Mouse (Mus musculus) hindbrain, embryonic 11.5 days (tissue): ENCODE measurements around the gene Sipa1. TPM values are rescaled to one million over a fixed set of nuclear protein-coding genes. Genes with fewer than 3 reads are reported as not detected.

ENCODE experiments used
- ATAC-seq: fragments of 200-750 bp; cut with Nextera tagmentation; 2 replicates; pipeline ENCODE4 v1.8.0; 2017; ENCODE audit warnings: mild to moderate bottlenecking, moderate TSS enrichment, moderate library complexity; ENCODE audit not compliant: low FRiP score
- DNase-seq: peaks from one replicate; pipeline ENCODE4 v3.0.0-alpha.2; 2015; ENCODE audit warnings: low spot score
- H3K27ac ChIP-seq: fragments of 300-500 bp; sonication (generic); 2 replicates; pipeline ENCODE4 v1.5.1; 2014; ENCODE audit warnings: mild to moderate bottlenecking, low read depth, low read length
- H3K27me3 ChIP-seq: fragments of 300-500 bp; sonication (generic); 2 replicates; pipeline ENCODE4 v1.6.1; 2014; ENCODE audit warnings: mild to moderate bottlenecking, low read length, moderate library complexity, mixed read lengths; ENCODE audit not compliant: control insufficient read depth, insufficient read depth
- H3K36me3 ChIP-seq: fragments of 300-500 bp; sonication (generic); 2 replicates; pipeline ENCODE4 v1.6.1; 2014; ENCODE audit warnings: mild to moderate bottlenecking, low read length, moderate library complexity, mixed read lengths; ENCODE audit not compliant: control insufficient read depth, insufficient read depth
- H3K4me1 ChIP-seq: fragments of 300-500 bp; sonication (generic); replicated peaks from 2 replicates; pipeline ENCODE4 v1.6.1; 2014; ENCODE audit warnings: low read length, mixed read lengths; ENCODE audit not compliant: control insufficient read depth, insufficient read depth
- H3K4me2 ChIP-seq: fragments of 300-500 bp; sonication (generic); replicated peaks from 2 replicates; pipeline ENCODE4 v1.6.1; 2014; ENCODE audit warnings: mild to moderate bottlenecking, low read depth, low read length
- H3K4me3 ChIP-seq: fragments of 300-500 bp; sonication (generic); 2 replicates; pipeline ENCODE4 v1.5.1; 2014; ENCODE audit warnings: low read depth, low read length
- H3K9ac ChIP-seq: fragments of 300-500 bp; sonication (generic); 2 replicates; pipeline ENCODE4 v1.6.1; 2014; ENCODE audit warnings: low read depth, low read length
- H3K9me3 ChIP-seq: fragments of 300-500 bp; sonication (generic); 2 replicates; pipeline ENCODE4 v1.6.1; 2016; ENCODE audit warnings: low read length; ENCODE audit not compliant: control insufficient read depth
- WGBS: fragments of 180-500 bp; shearing (Covaris S2); extraction: QIAGEN DNeasy Blood & Tissue Kit; methylation state at CpG from one replicate; pipeline ENCODE4 v1.1.7; 2014; 5-methylcytosine and 5-hydroxymethylcytosine counted together
- polyA plus RNA-seq: library from polyadenylated mRNA; unstranded; fragments of >200 nt; fragmentation: Nextera tagmentation; extraction: Ambion mirVana; gene quantifications from 2 replicates; pipeline ENCODE4 v1.2.1, GENCODE M21; 2014

The Sipa1 gene
- polyA plus RNA-seq, 1 experiment from 2014 or later, result 8.2 TPM

DNA sequence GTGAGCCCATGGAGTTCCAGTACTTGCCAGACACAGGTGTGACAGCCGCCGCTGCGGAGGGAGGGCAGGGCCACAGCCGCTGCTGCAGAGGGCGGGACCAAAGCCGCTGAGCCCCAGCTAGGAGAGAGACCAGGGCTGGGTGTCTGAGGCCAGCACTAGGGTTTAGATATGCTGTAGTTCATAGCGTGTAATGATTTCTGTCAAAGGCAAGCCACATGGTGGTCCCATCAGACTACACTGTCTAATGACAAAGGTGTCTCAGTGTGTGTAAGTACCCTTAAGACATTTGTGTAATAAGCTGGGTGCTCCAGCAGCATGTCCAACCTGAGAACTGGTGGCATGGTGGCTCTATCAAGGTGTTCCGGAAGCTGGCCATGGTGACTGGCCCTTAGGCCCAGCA, 21.9 kb downstream of the Sipa1 start:
- Histone ChIP-seq H3K4me3 (no peak overlapping the region), H3K4me2 (no peak overlapping the region), H3K9ac (no peak overlapping the region), H3K36me3 (peaks cover 7% of the 10 kb centered on the region; the same call in 1 of the 2 replicates), H3K27me3 (no peaks in the 10 kb centered on the region), H3K9me3 (no peaks in the 10 kb centered on the region), H3K27ac (no peak overlapping the region), H3K4me1 (peaks cover 2% of the 10 kb centered on the region; the same call in 1 of the 2 replicates)
- WGBS, result 92% methylated on average over 8 of the region's 8 CpGs
- ATAC-seq, result no peak
- no peak for DNase-seq

DNA sequence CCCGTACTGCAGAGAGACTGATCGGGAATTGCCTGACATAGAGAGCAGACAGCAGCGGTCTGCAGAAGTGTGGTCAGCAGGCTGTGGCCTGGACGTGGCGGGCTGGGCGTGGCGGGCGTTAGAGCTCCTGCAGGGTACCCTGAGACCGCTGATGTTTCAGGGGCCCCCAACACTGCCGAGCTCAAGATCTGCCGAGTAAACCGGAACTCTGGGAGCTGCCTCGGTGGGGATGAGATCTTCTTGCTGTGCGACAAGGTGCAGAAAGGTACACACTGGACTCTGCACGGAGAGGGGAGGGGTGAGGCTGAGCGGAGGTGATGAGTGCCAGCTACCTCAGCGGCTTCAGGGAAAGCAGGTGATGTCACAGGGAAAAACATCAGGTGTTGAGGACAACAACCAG, 22.5 kb downstream of the Sipa1 start:
- WGBS, result 93% methylated on average over 17 of the region's 17 CpGs
- H3K9me3 ChIP-seq, result no peaks in the 10 kb centered on the region
- H3K4me1 ChIP-seq, result peaks cover 3% of the 10 kb centered on the region; the same call in 1 of the 2 replicates
- H3K4me2 ChIP-seq, result no peak overlapping the region
- H3K36me3 ChIP-seq, result peaks cover 5% of the 10 kb centered on the region; the same call in 1 of the 2 replicates
- H3K27me3 ChIP-seq, result no peaks in the 10 kb centered on the region
- H3K4me3 ChIP-seq, result no peak overlapping the region
- ATAC-seq (no peak), DNase-seq (no peak)
- H3K9ac ChIP-seq, result no peak overlapping the region
- H3K27ac ChIP-seq, result no peak overlapping the region

GRCm38 (mm10) chr19:5640339-5640738, 23.2 kb downstream of the Sipa1 start:
- WGBS, result 74% methylated on average over 9 of the region's 9 CpGs
- Histone ChIP-seq H3K4me1 (peaks cover 3% of the 10 kb centered on the region; the same call in 1 of the 2 replicates), H3K9me3 (no peaks in the 10 kb centered on the region), H3K4me3 (no peak overlapping the region), H3K36me3 (peaks cover 5% of the 10 kb centered on the region; the same call in 1 of the 2 replicates), H3K27ac (no peak overlapping the region), H3K4me2 (no peak overlapping the region), H3K27me3 (no peaks in the 10 kb centered on the region), H3K9ac (no peak overlapping the region)
- DNase-seq (no peak), ATAC-seq (no peak)

DNA sequence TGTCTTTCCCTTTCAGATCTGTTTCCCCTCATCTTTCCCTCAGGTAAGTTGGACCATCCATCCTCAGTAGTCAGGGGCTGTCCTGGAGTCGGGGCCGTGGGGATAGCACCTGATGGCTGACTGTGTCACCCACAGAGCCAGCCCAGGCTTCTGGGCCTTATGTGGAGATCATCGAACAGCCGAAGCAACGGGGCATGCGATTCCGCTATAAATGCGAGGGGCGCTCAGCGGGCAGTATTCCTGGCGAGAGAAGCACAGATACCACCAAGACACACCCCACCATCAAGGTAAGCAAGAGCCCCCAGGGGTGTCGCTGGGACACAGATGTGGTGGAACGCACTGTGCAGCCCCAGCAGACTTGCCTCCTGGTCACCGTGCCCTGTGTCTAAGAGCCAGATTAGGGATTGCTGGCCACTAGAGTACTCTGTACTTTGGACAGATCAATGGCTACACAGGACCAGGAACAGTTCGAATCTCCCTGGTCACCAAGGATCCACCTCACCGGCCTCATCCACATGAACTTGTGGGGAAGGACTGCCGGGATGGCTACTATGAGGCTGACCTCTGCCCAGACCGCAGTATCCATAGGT, 25.0 kb downstream of the Sipa1 start:
- Histone ChIP-seq H3K9me3 (no peaks in the 10 kb centered on the region), H3K9ac (peak overlapping the region; percentile 94; the same call in 1 of the 2 replicates), H3K36me3 (peaks cover 5% of the 10 kb centered on the region; the same call in 1 of the 2 replicates), H3K4me3 (peak overlapping the region; percentile 80), H3K27me3 (no peaks in the 10 kb centered on the region), H3K4me1 (peaks cover 3% of the 10 kb centered on the region; the same call in 1 of the 2 replicates), H3K27ac (no peak overlapping the region), H3K4me2 (peak overlapping the region; percentile 98)
- ATAC-seq, result no peak
- DNase-seq, result no peak
- WGBS, result 94% methylated on average over 18 of the region's 18 CpGs

DNA sequence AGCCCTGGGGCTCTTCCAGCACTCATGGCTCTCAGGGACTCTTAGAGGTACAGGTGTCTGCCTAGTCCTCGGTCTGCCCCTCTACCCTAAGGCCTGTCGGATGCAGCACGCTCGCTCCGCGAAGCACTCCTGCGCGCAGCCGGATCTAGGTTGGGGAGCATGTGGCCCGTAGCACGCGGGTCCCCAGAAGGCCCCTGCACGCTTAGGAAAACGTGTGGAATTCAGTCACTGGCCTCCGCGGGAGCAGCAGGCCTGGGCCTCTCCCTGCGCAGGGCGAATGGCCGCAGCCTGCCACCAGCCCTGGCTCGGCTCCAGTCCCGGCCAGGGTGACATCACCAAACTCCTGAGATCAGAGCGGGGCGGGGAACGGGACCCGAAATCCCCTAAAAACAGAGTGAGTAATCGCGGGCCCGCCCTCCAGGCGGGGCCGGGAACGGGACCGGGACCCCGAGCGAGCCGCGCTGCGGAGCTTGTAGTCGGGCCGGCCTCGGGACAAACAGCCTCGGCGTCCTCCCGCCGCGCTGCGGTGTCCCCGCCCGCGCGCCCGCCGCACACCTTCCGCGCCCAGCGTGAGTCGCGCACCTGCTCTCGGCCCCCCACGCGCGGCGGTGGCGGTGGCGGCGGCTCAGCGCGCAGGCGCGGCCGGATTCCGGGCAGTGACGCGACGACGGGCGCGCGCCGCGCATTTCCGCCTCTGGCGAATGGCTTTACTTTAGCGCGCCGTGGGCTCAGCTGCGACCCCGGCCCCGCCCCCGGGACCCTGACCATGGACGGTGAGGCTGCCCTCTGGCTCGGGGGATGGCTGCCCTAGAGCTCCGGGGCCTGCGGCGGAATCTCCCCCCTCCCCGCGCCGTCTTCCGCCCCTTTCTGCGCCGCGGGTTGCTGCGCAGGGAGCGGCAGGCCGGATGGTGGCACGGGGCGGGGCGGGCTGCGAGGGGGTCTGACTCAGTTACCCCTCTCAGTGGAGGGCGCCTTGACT, 26.1 kb downstream of the Sipa1 start, which contains the start of gene Rela:
Gene Rela (plus strand): TSS at position 415 of the 979 bp plus-strand sequence.
- Histone ChIP-seq H3K27ac (peak within 1 kb of the TSS; percentile 83), H3K4me1 (peaks cover 3% of the 10 kb centered on the region; the same call in 1 of the 2 replicates), H3K9ac (peak within 1 kb of the TSS; percentile 94), H3K4me2 (peak within 1 kb of the TSS; percentile 98), H3K9me3 (no peaks in the 10 kb centered on the region), H3K27me3 (no peaks in the 10 kb centered on the region), H3K4me3 (peak within 1 kb of the TSS; percentile 80), H3K36me3 (peaks cover 5% of the 10 kb centered on the region; the same call in 1 of the 2 replicates)
- WGBS, result under 1% methylated on average over 74 of the region's 109 CpGs
- DNase-seq (peak; percentile 91), ATAC-seq (peak; percentile 86)

- Histone ChIP-seq H3K9ac (peak overlapping the region; percentile 94), H3K4me2 (peak overlapping the region; percentile 98), H3K4me3 (peak overlapping the region; percentile 80), H3K36me3 (peaks cover 5% of the 10 kb centered on the region; the same call in 1 of the 2 replicates), H3K4me1 (peaks cover 3% of the 10 kb centered on the region; the same call in 1 of the 2 replicates), H3K27me3 (no peaks in the 10 kb centered on the region), H3K9me3 (no peaks in the 10 kb centered on the region), H3K27ac (peak overlapping the region; percentile 83)
- no peak for ATAC-seq
- WGBS, result 46% methylated on average over 12 of the region's 12 CpGs
- no peak for DNase-seq
These were observed 26.9 kb downstream of the Sipa1 start for GRCm38 (mm10) chr19:5636571-5637041.

DNA sequence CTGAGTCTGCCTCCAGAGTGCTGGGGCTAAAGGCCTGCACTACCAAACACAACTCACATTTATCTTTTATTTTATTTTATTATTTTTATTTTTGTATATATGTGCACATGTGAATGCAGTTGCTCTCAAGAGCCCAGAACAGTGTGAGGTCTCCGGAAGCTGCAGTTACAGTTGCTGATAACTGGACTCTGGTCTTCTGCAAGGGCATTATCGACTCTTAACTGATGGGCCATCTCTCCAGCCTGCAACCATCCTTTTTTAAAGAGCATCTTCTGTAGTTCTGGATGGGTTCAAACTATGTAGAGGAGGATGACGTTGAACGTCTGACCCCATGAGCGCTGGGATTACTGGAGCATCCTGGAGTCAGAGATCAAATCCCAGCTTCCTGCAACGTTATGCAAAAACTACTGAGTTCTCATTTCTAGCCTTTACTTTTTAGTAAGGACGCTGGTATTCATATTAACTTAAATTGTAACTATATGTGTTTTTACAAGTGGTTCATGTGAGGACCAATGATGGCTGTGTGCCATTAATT, 27.4 kb downstream of the Sipa1 start:
- H3K4me3 ChIP-seq, result no peak overlapping the region

GRCm38 (mm10) chr19:5632120-5632519, 31.4 kb downstream of the Sipa1 start:
- no peak for ATAC-seq
- no peaks in the 10 kb centered on the region for H3K27me3 ChIP-seq
- no peak for DNase-seq
- no peak overlapping the region for H3K9ac ChIP-seq
- no peak overlapping the region for H3K4me2 ChIP-seq
- peaks cover 3% of the 10 kb centered on the region; the same call in 1 of the 2 replicates for H3K4me1 ChIP-seq
- H3K4me3 ChIP-seq, result no peak overlapping the region
- H3K9me3 ChIP-seq, result no peaks in the 10 kb centered on the region
- H3K27ac ChIP-seq, result no peak overlapping the region
- 80% methylated on average over 9 of the region's 9 CpGs for WGBS
- H3K36me3 ChIP-seq, result no peaks in the 10 kb centered on the region

More for the DNA sequence above, 27.4 kb downstream of the Sipa1 start:
- ATAC-seq (no peak), DNase-seq (no peak)
- H3K4me1 ChIP-seq, result peaks cover 3% of the 10 kb centered on the region; the same call in 1 of the 2 replicates
- no peak overlapping the region for H3K4me2 ChIP-seq
- no peak overlapping the region for H3K27ac ChIP-seq
- no peaks in the 10 kb centered on the region for H3K27me3 ChIP-seq
- H3K9me3 ChIP-seq, result no peaks in the 10 kb centered on the region
- 82% methylated on average over 7 of the region's 7 CpGs for WGBS
- H3K9ac ChIP-seq, result no peak overlapping the region
- H3K36me3 ChIP-seq, result no peaks in the 10 kb centered on the region
